ENCODE assay signal across 16 mouse cellular contexts in genomic region chr19:37774551-37774950, GRCm38 (mm10).
"Had no signal": no experiment of that assay in that cellular context is flagged by ENCODE, and none has a peak within 500 bp of the region (broad histone marks: within the 10 kb centered on the region; RNA-seq: fewer than 3 reads in every experiment).

No protein-coding gene starts in this region.

- DNase-seq: retina, postnatal 1 day; right cerebral cortex, adult 18-20 months; right cerebral cortex, postnatal 14 days; right cerebral cortex, postnatal 25 days; right cerebral cortex, postnatal 4 days; spleen, adult 18-20 months; thymus, adult 18-20 months; thymus, adult 2 months; thymus, postnatal 14 days; thymus, postnatal 25 days; thymus, postnatal 36 days; thymus, postnatal 4 days had no signal

- H3K9me3 ChIP-seq: neural tube, embryonic 13.5 days; neural tube, embryonic 15.5 days; stomach, embryonic 15.5 days had no signal

- H3K27ac ChIP-seq: neural tube, embryonic 13.5 days; neural tube, embryonic 15.5 days; stomach, embryonic 15.5 days; stomach, postnatal 0 days had no signal

- H3K36me3 ChIP-seq: neural tube, embryonic 13.5 days; neural tube, embryonic 15.5 days; stomach, embryonic 15.5 days had no signal

- H3K4me1 ChIP-seq: neural tube, embryonic 13.5 days; neural tube, embryonic 15.5 days had no signal

- H3K4me2 ChIP-seq: neural tube, embryonic 13.5 days; neural tube, embryonic 15.5 days; stomach, embryonic 15.5 days had no signal

- H3K27me3 ChIP-seq: neural tube, embryonic 13.5 days; neural tube, embryonic 15.5 days; stomach, embryonic 15.5 days had no signal

- H3K4me3 ChIP-seq: neural tube, embryonic 13.5 days; neural tube, embryonic 15.5 days; stomach, embryonic 15.5 days had no signal

- H3K9ac ChIP-seq: neural tube, embryonic 13.5 days; neural tube, embryonic 15.5 days; stomach, embryonic 15.5 days had no signal
